Mouse (Mus musculus): Measurements from ENCODE around the gene Bfsp1.
A peak's percentile ranks its signal among the peaks of the same experiment; 100 is the strongest.

Bfsp1 gene

DNA sequence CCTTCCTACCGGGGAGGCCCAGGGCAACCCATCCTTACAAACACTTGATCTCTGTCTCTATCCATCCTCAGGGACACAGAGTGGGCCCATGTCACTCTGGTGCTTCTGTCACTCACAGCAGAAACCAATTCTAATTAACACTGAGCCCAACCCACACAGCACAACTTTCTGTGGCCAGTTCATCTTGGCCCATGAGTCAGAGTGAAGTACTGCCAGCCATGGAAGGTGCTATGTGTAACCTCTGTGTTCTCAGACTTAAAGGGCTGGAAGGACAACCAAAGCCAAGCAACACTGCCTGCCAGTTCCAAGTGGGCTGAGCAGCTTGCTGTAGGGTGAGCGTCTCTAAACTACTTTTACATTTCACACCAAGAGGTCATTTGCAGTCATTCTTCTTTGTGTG lies 3.8 kb downstream of the Bfsp1 start:
- no peak for DNase-seq (ENCODE audit: low read depth, low spot score)

DNA sequence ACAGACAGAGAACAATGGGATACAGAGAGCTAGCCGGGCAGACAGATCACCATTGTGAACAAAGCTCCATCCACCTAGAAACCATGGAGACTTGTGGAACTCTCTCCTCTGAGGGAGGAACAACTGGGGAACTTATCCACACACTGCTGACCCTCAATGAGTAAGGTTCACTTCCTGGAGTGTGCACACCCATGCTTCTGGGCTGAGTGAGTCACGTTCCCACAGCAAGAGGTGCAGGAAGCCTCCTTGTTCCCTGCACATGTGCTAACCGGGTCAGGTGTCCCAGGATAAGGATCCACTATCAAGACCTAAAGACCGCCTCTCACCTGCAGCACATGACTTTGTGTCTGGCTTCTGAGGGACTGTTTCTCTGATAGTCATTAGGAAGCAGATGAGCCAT lies 9.5 kb downstream of the Bfsp1 start:
- no peak for DNase-seq (ENCODE audit: low read depth, low spot score)

- no peak for DNase-seq (ENCODE audit: low read depth, low spot score)
Measured at GRCm38 (mm10) chr2:143852295-143853275, 10.4 kb downstream of the Bfsp1 start.

GRCm38 (mm10) chr2:143851354-143852221 lies 11.4 kb downstream of the Bfsp1 start:
- DNase-seq (ENCODE audit: low read depth, low spot score): peak; percentile 17

DNA sequence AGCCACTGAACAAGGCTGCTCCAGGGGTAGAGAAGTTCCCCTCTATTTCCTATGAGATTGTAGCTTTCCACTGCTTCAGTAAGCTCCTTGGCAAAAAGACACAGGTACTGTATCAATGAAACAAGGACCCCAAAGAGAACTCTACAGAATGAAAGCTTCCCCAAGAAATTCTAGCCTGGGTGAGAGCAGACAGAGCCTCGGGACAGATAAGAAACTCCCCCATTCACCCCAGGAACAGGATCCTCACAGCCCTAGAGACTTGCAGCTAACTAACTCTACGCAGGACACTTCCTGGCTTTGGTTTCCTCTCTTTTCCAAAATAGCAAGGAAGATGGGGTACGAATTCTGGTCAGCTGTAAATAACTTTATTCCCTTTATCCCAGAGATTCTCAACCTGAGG lies 15.7 kb downstream of the Bfsp1 start:
- DNase-seq (ENCODE audit: low read depth, low spot score): no peak

GRCm38 (mm10) chr2:143846799-143847198 lies 16.2 kb downstream of the Bfsp1 start:
- no peak for DNase-seq (ENCODE audit: low read depth, low spot score)

DNA sequence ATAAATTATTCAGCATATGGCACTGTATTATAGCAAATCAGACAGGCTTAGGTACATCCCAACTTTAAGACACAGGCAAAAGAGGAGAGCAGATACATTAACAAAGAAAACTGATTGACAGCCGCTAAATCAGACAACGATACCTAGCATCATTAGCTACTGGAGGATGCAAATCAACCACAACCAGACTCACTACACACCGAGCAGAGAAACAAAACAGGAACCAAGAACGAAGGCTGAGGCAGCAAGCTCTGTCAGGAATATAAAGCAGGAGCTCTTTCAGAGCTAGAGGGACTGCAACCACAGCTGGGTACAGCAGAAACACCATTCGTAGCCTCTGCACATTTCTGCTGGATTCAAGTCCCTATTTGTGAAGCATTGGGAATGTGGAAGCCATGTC lies 18.2 kb downstream of the Bfsp1 start:
- DNase-seq (ENCODE audit: low read depth, low spot score): no peak

DNA sequence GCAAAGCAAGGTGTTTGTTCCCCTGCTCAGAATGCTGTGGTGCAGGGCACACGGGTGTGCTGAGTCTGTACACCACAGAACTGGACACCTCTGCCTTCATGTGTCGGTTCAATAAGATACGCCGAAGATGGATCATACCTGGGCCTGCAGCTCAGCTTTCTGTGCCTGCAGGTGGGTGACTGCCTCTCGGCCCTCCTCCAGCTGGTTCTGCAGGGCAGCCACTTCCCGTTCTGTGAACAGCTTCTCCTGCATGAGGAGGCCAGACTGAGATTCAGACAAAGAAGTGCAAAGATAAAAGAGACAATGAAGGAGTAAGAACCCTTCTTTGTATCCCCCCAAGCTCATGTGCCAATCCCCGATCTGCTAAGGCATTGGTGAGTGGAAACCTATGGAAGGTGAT lies 21.4 kb downstream of the Bfsp1 start:
- no peak for DNase-seq (ENCODE audit: low read depth, low spot score)

DNA sequence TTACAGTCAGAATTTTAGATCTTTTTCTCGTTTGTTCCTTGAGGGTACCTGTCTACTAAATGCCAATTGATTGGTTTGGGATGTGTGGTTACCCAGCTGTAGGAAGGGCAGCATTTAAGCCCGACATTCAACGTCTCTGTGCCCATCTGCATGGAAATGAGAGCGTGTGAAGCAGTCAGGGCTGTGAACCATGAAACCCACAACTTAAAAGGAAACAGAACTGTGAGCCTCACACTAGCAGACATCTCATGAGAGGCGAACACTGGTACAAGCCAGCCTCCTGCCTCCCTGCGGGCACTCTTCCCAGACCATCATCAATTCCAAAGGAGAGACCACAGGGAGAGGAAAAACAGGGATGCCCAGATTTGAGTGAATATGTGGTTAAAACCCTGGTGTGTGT lies 22.1 kb downstream of the Bfsp1 start:
- no peak for DNase-seq (ENCODE audit: low read depth, low spot score)

DNA sequence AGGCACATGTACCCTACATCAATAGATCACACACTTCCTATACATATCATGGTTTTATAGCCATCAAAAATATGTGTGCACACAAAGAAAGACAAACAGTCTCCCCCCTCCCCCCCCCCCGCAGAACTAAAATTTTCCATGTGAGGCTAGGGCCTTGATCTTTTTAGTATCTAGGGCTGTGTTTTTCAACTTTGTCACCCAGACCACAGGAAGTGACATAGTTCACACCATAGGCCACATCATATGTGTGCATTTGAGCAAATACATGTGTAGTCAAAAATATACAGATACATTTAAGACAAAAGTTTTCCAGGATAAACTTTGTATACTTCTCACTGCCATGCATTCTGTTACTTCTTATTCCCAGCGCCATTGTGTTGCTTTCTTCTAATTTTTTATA lies 23.5 kb downstream of the Bfsp1 start:
- DNase-seq (ENCODE audit: low read depth, low spot score): no peak

- DNase-seq (ENCODE audit: low read depth, low spot score): no peak
Measured at GRCm38 (mm10) chr2:143838698-143839097, 24.3 kb downstream of the Bfsp1 start.

- peak; percentile 60 for DNase-seq (ENCODE audit: low read depth, low spot score)
Measured at GRCm38 (mm10) chr2:143837291-143837701, 25.7 kb downstream of the Bfsp1 start.

GRCm38 (mm10) chr2:143835820-143836219 lies 27.2 kb downstream of the Bfsp1 start:
- no peak for DNase-seq (ENCODE audit: low read depth, low spot score)

DNA sequence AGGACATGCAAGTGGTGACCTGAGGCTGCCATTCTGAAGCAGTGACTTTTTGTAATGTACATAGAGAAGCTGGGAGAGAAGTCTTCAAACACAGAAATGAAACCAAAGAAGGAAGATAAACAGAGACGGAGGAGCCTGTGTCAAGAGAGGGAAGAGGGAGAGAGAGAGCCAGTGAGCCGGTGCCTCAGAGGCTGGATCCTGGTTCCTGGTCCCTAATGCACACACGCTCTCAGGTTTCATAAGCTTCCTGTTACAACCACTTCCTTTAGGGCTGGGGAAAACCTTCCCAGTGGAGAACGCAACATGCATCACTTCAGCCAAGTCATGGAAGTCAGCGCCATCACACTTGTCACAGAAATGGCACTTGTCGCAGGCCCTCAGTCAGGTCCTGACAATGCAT lies 28.9 kb downstream of the Bfsp1 start:
- DNase-seq (ENCODE audit: low read depth, low spot score): no peak

- no peak for DNase-seq (ENCODE audit: low read depth, low spot score)
Measured at GRCm38 (mm10) chr2:143832721-143833120, 30.3 kb downstream of the Bfsp1 start.

GRCm38 (mm10) chr2:143831645-143832044 lies 31.3 kb downstream of the Bfsp1 start:
- no peak for DNase-seq (ENCODE audit: low read depth, low spot score)

DNA sequence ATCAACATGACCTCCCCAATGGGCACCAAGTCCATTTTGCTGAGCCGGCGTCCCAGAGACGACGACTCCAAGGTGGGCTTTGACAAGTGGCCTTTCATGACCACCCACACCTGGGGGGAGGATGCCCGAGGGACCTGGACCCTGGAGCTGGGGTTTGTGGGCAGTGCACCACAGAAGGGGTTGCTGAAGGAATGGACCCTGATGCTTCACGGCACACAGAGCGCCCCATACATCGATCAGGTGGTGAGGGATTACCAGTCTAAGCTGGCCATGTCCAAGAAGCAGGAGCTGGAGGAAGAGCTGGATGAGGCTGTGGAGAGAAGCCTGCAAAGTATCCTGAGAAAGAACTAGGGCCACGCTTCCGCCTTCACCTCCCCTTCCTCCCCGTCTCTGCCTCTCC lies 49.5 kb downstream of the Bfsp1 start:
- no peak for DNase-seq (ENCODE audit: low read depth, low spot score)

DNA sequence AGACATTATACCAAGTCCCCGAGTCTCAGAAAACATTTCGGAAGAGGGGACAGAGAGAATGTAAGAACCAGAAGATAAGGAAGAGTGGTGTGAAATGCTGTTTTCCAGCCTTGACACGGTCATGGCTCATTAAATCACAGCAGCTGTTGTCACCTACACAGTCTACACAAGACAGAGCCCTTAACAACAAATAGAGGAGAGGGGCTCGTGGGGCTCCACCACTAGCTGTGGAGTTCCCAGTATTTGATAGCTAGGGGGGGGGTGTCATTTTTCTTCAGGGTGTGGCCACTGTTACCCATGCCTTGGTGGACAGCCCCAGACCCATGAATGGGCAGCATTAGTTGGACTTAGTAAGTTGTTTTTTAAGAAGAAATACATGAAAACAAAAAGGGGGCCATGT lies 50.7 kb downstream of the Bfsp1 start:
- DNase-seq (ENCODE audit: low read depth, low spot score): no peak

- no peak for DNase-seq (ENCODE audit: low read depth, low spot score)
Measured at GRCm38 (mm10) chr2:143808789-143809188, 54.2 kb downstream of the Bfsp1 start.

GRCm38 (mm10) chr2:143806924-143807664 lies 55.9 kb downstream of the Bfsp1 start:
- no peak for DNase-seq (ENCODE audit: low read depth, low spot score)

GRCm38 (mm10) chr2:143806140-143806923 lies 56.6 kb downstream of the Bfsp1 start:
- no peak for DNase-seq (ENCODE audit: low read depth, low spot score)
